Mouse (Mus musculus): ENCODE data around the gene Glipr1. TPM values are rescaled to one million over a fixed set of nuclear protein-coding genes. Genes with fewer than 3 reads are reported as not detected.

Gene Glipr1
- total RNA-seq, 1 experiment = 23.9 TPM

- Histone ChIP-seq H3K4me3 (ENCODE audit: insufficient read depth in 1 of 2, low read depth in 1 of 2, low read length in 2 of 2, poor library complexity in 1 of 2, severe bottlenecking in 1 of 2) (peak within 1 kb of the TSS; percentile 93 to 99), H3K9ac (ENCODE audit: insufficient read depth, low read depth, low read length, poor library complexity, severe bottlenecking) (peak within 1 kb of the TSS; percentile 100), H3K9me3 (ENCODE audit: control insufficient read depth, insufficient read depth, low read depth, low read length) (no peaks in the 10 kb centered on the region), H3K4me1 (ENCODE audit: control insufficient read depth in 2 of 2, insufficient read depth in 2 of 2, low read length in 2 of 2, poor library complexity in 1 of 2) (peaks cover 2 to 5% of the 10 kb centered on the region in 2 experiments; a peak in 2 of 4 replicates), H3K36me3 (ENCODE audit: control insufficient read depth, insufficient read depth, low read length, poor library complexity, severe bottlenecking) (peaks cover 15% of the 10 kb centered on the region), H3K27ac (ENCODE audit: insufficient read depth, low read depth, low read length, poor library complexity, severe bottlenecking) (peak within 1 kb of the TSS; percentile 70)
- DNase-seq (ENCODE audit: low read depth, low spot score) = peak; percentile 93
- in situ Hi-C loops (cut with MboI; ENCODE audit: low sequenced_read_pairs in 2 of 2, unreplicated experiment in 2 of 2) = no loop called here
- TF ChIP-seq CHD2 (IDR thresholded peaks at IDR 0.05; ENCODE audit: low read depth, low read length) (peak; percentile 77), ZNF384 (IDR thresholded peaks at IDR 0.05; ENCODE audit: low read depth, low read length) (no peak), MAFK (IDR thresholded peaks at IDR 0.05; ENCODE audit: insufficient read depth, low read depth, low read length) (no peak), ZC3H11A (IDR thresholded peaks at IDR 0.05; ENCODE audit: borderline replicate concordance, low read depth, low read length) (no peak), HCFC1 (IDR thresholded peaks at IDR 0.05; ENCODE audit: borderline replicate concordance, insufficient read depth, low read length) (peak; percentile 100)
Observed at GRCm38 (mm10) chr10:111972542-111973361, 29.7 kb downstream of the Glipr1 start, which contains the start of gene Krr1. Gene Krr1, plus strand, starts transcription at chr10:111972664.

GRCm38 (mm10) chr10:111971929-111972328 is 30.5 kb downstream of the Glipr1 start:
- no peak overlapping the region for H3K9ac ChIP-seq (ENCODE audit: insufficient read depth, low read depth, low read length, poor library complexity, severe bottlenecking)
- H3K4me1 ChIP-seq (ENCODE audit: control insufficient read depth in 2 of 2, insufficient read depth in 2 of 2, low read length in 2 of 2, poor library complexity in 1 of 2) = peaks cover 2 to 5% of the 10 kb centered on the region in 2 experiments; a peak in 2 of 4 replicates
- H3K36me3 ChIP-seq (ENCODE audit: control insufficient read depth, insufficient read depth, low read length, poor library complexity, severe bottlenecking) = peaks cover 10% of the 10 kb centered on the region
- no peak overlapping the region for H3K4me3 ChIP-seq (ENCODE audit: insufficient read depth in 1 of 2, low read depth in 1 of 2, low read length in 2 of 2, poor library complexity in 1 of 2, severe bottlenecking in 1 of 2)
- H3K27ac ChIP-seq (ENCODE audit: insufficient read depth, low read depth, low read length, poor library complexity, severe bottlenecking) = no peak overlapping the region
- in situ Hi-C loops (cut with MboI; ENCODE audit: low sequenced_read_pairs in 2 of 2, unreplicated experiment in 2 of 2) = no loop called here
- no peak for TF ChIP-seq HCFC1 (IDR thresholded peaks at IDR 0.05; ENCODE audit: borderline replicate concordance, insufficient read depth, low read length)
- no peak for TF ChIP-seq MAFK (IDR thresholded peaks at IDR 0.05; ENCODE audit: insufficient read depth, low read depth, low read length)
- no peak for TF ChIP-seq ZC3H11A (IDR thresholded peaks at IDR 0.05; ENCODE audit: borderline replicate concordance, low read depth, low read length)
- TF ChIP-seq CHD2 (IDR thresholded peaks at IDR 0.05; ENCODE audit: low read depth, low read length) = no peak
- no peak for TF ChIP-seq ZNF384 (IDR thresholded peaks at IDR 0.05; ENCODE audit: low read depth, low read length)
- no peak for DNase-seq (ENCODE audit: low read depth, low spot score)
- no peaks in the 10 kb centered on the region for H3K9me3 ChIP-seq (ENCODE audit: control insufficient read depth, insufficient read depth, low read depth, low read length)

- H3K4me1 ChIP-seq (ENCODE audit: control insufficient read depth in 2 of 2, insufficient read depth in 2 of 2, low read length in 2 of 2, poor library complexity in 1 of 2) = no peaks in the 10 kb centered on the region
- H3K4me3 ChIP-seq (ENCODE audit: insufficient read depth in 1 of 2, low read depth in 1 of 2, low read length in 2 of 2, poor library complexity in 1 of 2, severe bottlenecking in 1 of 2) = no peak overlapping the region
- no peaks in the 10 kb centered on the region for H3K9me3 ChIP-seq (ENCODE audit: control insufficient read depth, insufficient read depth, low read depth, low read length)
- DNase-seq (ENCODE audit: low read depth, low spot score) = no peak
- in situ Hi-C loops (cut with MboI; ENCODE audit: low sequenced_read_pairs in 2 of 2, unreplicated experiment in 2 of 2) = no loop called here
- no peak for TF ChIP-seq ZC3H11A (IDR thresholded peaks at IDR 0.05; ENCODE audit: borderline replicate concordance, low read depth, low read length)
- no peak for TF ChIP-seq CHD2 (IDR thresholded peaks at IDR 0.05; ENCODE audit: low read depth, low read length)
- no peak for TF ChIP-seq MAFK (IDR thresholded peaks at IDR 0.05; ENCODE audit: insufficient read depth, low read depth, low read length)
- TF ChIP-seq ZNF384 (IDR thresholded peaks at IDR 0.05; ENCODE audit: low read depth, low read length) = no peak
- TF ChIP-seq HCFC1 (IDR thresholded peaks at IDR 0.05; ENCODE audit: borderline replicate concordance, insufficient read depth, low read length) = no peak
- no peak overlapping the region for H3K27ac ChIP-seq (ENCODE audit: insufficient read depth, low read depth, low read length, poor library complexity, severe bottlenecking)
- H3K9ac ChIP-seq (ENCODE audit: insufficient read depth, low read depth, low read length, poor library complexity, severe bottlenecking) = no peak overlapping the region
- no peaks in the 10 kb centered on the region for H3K36me3 ChIP-seq (ENCODE audit: control insufficient read depth, insufficient read depth, low read length, poor library complexity, severe bottlenecking)
Observed at GRCm38 (mm10) chr10:111966394-111966793, 36.0 kb downstream of the Glipr1 start.

GRCm38 (mm10) chr10:111960459-111960858 is 42.0 kb downstream of the Glipr1 start:
- TF ChIP-seq HCFC1 (IDR thresholded peaks at IDR 0.05; ENCODE audit: borderline replicate concordance, insufficient read depth, low read length) (no peak), CHD2 (IDR thresholded peaks at IDR 0.05; ENCODE audit: low read depth, low read length) (no peak), ZC3H11A (IDR thresholded peaks at IDR 0.05; ENCODE audit: borderline replicate concordance, low read depth, low read length) (no peak)
- no peaks in the 10 kb centered on the region for H3K4me1 ChIP-seq (ENCODE audit: control insufficient read depth in 2 of 2, insufficient read depth in 2 of 2, low read length in 2 of 2, poor library complexity in 1 of 2)
- H3K4me3 ChIP-seq (ENCODE audit: insufficient read depth in 1 of 2, low read depth in 1 of 2, low read length in 2 of 2, poor library complexity in 1 of 2, severe bottlenecking in 1 of 2) = no peak overlapping the region
- in situ Hi-C loops (cut with MboI; ENCODE audit: low sequenced_read_pairs in 2 of 2, unreplicated experiment in 2 of 2) = no loop called here
- no peaks in the 10 kb centered on the region for H3K36me3 ChIP-seq (ENCODE audit: control insufficient read depth, insufficient read depth, low read length, poor library complexity, severe bottlenecking)
- H3K9me3 ChIP-seq (ENCODE audit: control insufficient read depth, insufficient read depth, low read depth, low read length) = no peaks in the 10 kb centered on the region
- DNase-seq (ENCODE audit: low read depth, low spot score) = no peak
- H3K27ac ChIP-seq (ENCODE audit: insufficient read depth, low read depth, low read length, poor library complexity, severe bottlenecking) = no peak overlapping the region
- no peak overlapping the region for H3K9ac ChIP-seq (ENCODE audit: insufficient read depth, low read depth, low read length, poor library complexity, severe bottlenecking)

Data from ES-E14 (cell line).